Mouse (Mus musculus): ENCODE measurements around the gene Wdr38. TPM values are rescaled to one million over a fixed set of nuclear protein-coding genes. Genes with fewer than 3 reads are reported as not detected.
A peak's percentile ranks its signal among the peaks of the same experiment; 100 is the strongest.

Wdr38 gene
- polyA plus RNA-seq, 1 experiment: 1.6 TPM

DNA sequence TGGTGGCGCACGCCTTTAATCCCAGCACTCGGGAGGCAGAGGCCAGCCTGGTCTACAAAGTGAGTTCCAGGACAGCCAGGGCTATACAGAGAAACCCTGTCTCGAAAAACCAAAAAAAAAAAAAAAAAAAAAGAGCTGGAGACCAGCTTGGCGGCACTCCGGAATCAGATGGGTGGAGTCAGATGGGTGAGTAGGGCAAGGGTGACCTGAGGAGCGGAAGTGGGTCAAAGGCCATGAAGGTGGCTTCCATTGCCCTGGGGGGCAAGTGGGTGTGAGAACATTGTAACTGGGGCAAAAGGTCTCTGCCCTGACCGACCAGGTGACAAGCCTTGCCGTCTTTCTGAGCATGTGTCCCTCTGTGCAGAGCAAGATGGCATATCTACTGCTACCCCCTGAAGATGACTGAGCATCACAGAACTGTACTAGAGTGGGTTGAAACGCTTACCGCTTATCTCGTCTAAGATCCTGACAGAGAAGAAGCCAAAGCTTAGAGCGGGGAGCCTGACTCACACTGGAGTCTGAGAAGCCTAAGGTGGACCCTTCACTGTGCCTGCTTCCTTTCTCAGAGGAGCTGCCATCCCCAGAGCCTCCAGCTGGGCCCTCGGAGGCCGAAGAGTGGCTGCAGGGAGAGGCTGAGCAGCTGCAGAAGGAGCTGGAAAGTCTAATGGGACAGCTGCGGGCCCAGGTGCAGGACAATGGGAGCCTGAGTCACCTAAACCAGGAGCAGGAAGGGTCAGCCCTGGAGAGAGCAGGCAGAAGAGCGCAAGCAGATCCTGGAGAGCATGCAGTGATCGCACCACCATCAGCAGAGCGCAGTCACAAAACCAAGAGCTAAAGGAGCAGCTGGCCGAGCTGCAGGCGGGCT, 21.1 kb upstream of the Wdr38 start:
- Histone ChIP-seq H3K27ac (ENCODE audit: control insufficient read depth, insufficient read depth, low read length) (no peak overlapping the region), H3K4me1 (replicated peaks; ENCODE audit: control insufficient read depth, insufficient read depth, low read length) (no peaks in the 10 kb centered on the region), H3K36me3 (ENCODE audit: control insufficient read depth, insufficient read depth, low read length) (no peaks in the 10 kb centered on the region), H3K4me3 (ENCODE audit: control insufficient read depth, insufficient read depth, low read length) (no peak overlapping the region), H3K27me3 (ENCODE audit: control insufficient read depth, insufficient read depth, low read length) (no peaks in the 10 kb centered on the region)
- TF ChIP-seq CTCF (IDR thresholded peaks at IDR 0.05; ENCODE audit: borderline replicate concordance, control insufficient read depth, extremely low read depth, insufficient read depth, low read length, poor library complexity) (no peak), POLR2A (IDR thresholded peaks at IDR 0.05; ENCODE audit: control insufficient read depth, extremely low read depth, insufficient read depth, low read length, poor library complexity) (no peak)
- DNase-seq: no peak
- 91% methylated on average over 21 of the region's 21 CpGs for WGBS

GRCm38 (mm10) chr2:38977837-38978236, 19.4 kb upstream of the Wdr38 start:
- Histone ChIP-seq H3K36me3 (ENCODE audit: control insufficient read depth, insufficient read depth, low read length) (no peaks in the 10 kb centered on the region), H3K27ac (ENCODE audit: control insufficient read depth, insufficient read depth, low read length) (no peak overlapping the region), H3K27me3 (ENCODE audit: control insufficient read depth, insufficient read depth, low read length) (no peaks in the 10 kb centered on the region), H3K4me3 (ENCODE audit: control insufficient read depth, insufficient read depth, low read length) (no peak overlapping the region), H3K4me1 (replicated peaks; ENCODE audit: control insufficient read depth, insufficient read depth, low read length) (no peaks in the 10 kb centered on the region)
- 92% methylated on average over 4 of the region's 4 CpGs for WGBS
- TF ChIP-seq CTCF (IDR thresholded peaks at IDR 0.05; ENCODE audit: borderline replicate concordance, control insufficient read depth, extremely low read depth, insufficient read depth, low read length, poor library complexity): no peak
- TF ChIP-seq POLR2A (IDR thresholded peaks at IDR 0.05; ENCODE audit: control insufficient read depth, extremely low read depth, insufficient read depth, low read length, poor library complexity): no peak
- DNase-seq: no peak

DNA sequence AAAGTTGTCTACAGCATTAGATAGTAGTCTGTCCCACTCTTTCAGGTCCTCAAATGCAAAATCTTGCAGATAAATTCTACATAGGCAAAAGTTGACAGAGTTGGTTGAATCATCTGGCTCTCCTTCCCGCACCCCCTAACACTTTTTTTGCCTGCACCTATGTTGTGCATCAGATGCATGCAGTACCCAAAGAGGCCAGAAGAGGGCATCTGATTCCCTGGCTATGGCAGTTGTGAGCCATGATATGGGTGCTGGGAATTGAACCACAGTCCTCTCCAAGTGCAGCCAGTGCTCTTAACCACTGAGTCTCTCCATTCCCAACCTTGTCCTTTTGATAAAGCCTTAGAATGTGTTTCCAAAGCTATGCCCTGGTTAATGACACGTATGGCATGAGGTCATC, 13.8 kb upstream of the Wdr38 start:
- H3K36me3 ChIP-seq (ENCODE audit: control insufficient read depth, insufficient read depth, low read length): no peaks in the 10 kb centered on the region
- H3K4me1 ChIP-seq (replicated peaks; ENCODE audit: control insufficient read depth, insufficient read depth, low read length): peaks cover 11% of the 10 kb centered on the region
- TF ChIP-seq POLR2A (IDR thresholded peaks at IDR 0.05; ENCODE audit: control insufficient read depth, extremely low read depth, insufficient read depth, low read length, poor library complexity) (no peak), CTCF (IDR thresholded peaks at IDR 0.05; ENCODE audit: borderline replicate concordance, control insufficient read depth, extremely low read depth, insufficient read depth, low read length, poor library complexity) (no peak)
- no peak overlapping the region for H3K4me3 ChIP-seq (ENCODE audit: control insufficient read depth, insufficient read depth, low read length)
- no peak for DNase-seq
- no peaks in the 10 kb centered on the region for H3K27me3 ChIP-seq (ENCODE audit: control insufficient read depth, insufficient read depth, low read length)
- WGBS: 98% methylated on average over 2 of the region's 2 CpGs
- H3K27ac ChIP-seq (ENCODE audit: control insufficient read depth, insufficient read depth, low read length): no peak overlapping the region

- no peak for DNase-seq
- 76% methylated on average over 3 of the region's 3 CpGs for whole genome bisulfite sequencing
- TF ChIP-seq CTCF (IDR thresholded peaks at IDR 0.05; ENCODE audit: borderline replicate concordance, control insufficient read depth, extremely low read depth, insufficient read depth, low read length, poor library complexity) (no peak), POLR2A (IDR thresholded peaks at IDR 0.05; ENCODE audit: control insufficient read depth, extremely low read depth, insufficient read depth, low read length, poor library complexity) (no peak)
- no peak overlapping the region for H3K4me3 ChIP-seq (ENCODE audit: control insufficient read depth, insufficient read depth, low read length)
- peaks cover 11% of the 10 kb centered on the region for H3K4me1 ChIP-seq (replicated peaks; ENCODE audit: control insufficient read depth, insufficient read depth, low read length)
- no peaks in the 10 kb centered on the region for H3K36me3 ChIP-seq (ENCODE audit: control insufficient read depth, insufficient read depth, low read length)
- H3K27me3 ChIP-seq (ENCODE audit: control insufficient read depth, insufficient read depth, low read length): no peaks in the 10 kb centered on the region
- no peak overlapping the region for H3K27ac ChIP-seq (ENCODE audit: control insufficient read depth, insufficient read depth, low read length)
These were observed 10.7 kb upstream of the Wdr38 start for GRCm38 (mm10) chr2:38986580-38986979.

GRCm38 (mm10) chr2:38987371-38987770, 9.9 kb upstream of the Wdr38 start:
- Histone ChIP-seq H3K27ac (ENCODE audit: control insufficient read depth, insufficient read depth, low read length) (peak overlapping the region; percentile 36; the same call in 1 of the 2 replicates), H3K27me3 (ENCODE audit: control insufficient read depth, insufficient read depth, low read length) (no peaks in the 10 kb centered on the region), H3K36me3 (ENCODE audit: control insufficient read depth, insufficient read depth, low read length) (no peaks in the 10 kb centered on the region), H3K4me3 (ENCODE audit: control insufficient read depth, insufficient read depth, low read length) (no peak overlapping the region), H3K4me1 (replicated peaks; ENCODE audit: control insufficient read depth, insufficient read depth, low read length) (peaks cover 11% of the 10 kb centered on the region)
- TF ChIP-seq CTCF (IDR thresholded peaks at IDR 0.05; ENCODE audit: borderline replicate concordance, control insufficient read depth, extremely low read depth, insufficient read depth, low read length, poor library complexity) (no peak), POLR2A (IDR thresholded peaks at IDR 0.05; ENCODE audit: control insufficient read depth, extremely low read depth, insufficient read depth, low read length, poor library complexity) (no peak)
- DNase-seq: no peak
- WGBS: 74% methylated on average over 1 of the region's 1 CpGs

DNA sequence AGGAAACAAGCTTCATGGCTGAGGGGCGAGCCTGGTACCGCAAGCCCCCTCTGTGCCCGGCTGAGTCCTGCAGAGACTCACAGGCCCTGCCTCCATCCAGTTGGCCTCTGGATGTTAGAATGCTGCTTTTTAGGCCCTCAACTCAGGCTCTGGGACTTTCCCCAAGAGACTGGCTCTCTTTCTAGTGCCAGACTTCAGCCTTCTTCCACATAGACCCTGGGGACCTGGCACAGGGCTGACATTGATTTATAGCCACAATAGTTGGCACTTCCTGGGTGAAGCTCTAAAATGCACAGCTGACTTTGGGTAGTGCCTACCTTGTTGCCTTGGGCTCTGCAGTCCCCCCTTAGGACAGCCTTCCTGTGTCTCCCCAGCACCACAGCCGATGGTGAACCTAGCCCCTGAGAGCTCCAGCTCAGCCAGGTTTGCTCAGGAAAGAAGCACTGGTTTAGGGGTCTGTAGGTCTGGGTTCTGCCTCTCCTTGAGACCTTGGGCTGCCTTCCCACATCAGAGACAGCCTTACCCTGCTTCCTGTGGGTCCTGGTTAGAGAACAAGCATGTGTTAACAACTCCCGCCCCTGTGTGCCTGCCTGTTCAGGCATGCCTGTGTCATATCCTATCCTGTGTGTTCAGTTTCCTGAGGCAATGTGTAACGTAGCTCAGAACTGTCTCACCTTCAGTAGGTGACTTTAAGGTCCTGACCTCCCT, 9.3 kb upstream of the Wdr38 start:
- Histone ChIP-seq H3K4me3 (ENCODE audit: control insufficient read depth, insufficient read depth, low read length) (no peak overlapping the region), H3K27ac (ENCODE audit: control insufficient read depth, insufficient read depth, low read length) (peak overlapping the region; percentile 36; the same call in 1 of the 2 replicates), H3K27me3 (ENCODE audit: control insufficient read depth, insufficient read depth, low read length) (no peaks in the 10 kb centered on the region), H3K4me1 (replicated peaks; ENCODE audit: control insufficient read depth, insufficient read depth, low read length) (peaks cover 11% of the 10 kb centered on the region), H3K36me3 (ENCODE audit: control insufficient read depth, insufficient read depth, low read length) (no peaks in the 10 kb centered on the region)
- WGBS: 45% methylated on average over 6 of the region's 6 CpGs
- DNase-seq: peak; percentile 61
- TF ChIP-seq POLR2A (IDR thresholded peaks at IDR 0.05; ENCODE audit: control insufficient read depth, extremely low read depth, insufficient read depth, low read length, poor library complexity): no peak
- no peak for TF ChIP-seq CTCF (IDR thresholded peaks at IDR 0.05; ENCODE audit: borderline replicate concordance, control insufficient read depth, extremely low read depth, insufficient read depth, low read length, poor library complexity)
